Mouse (Mus musculus) adrenal gland, adult 2 months (tissue): ENCODE data around the gene Zfp800. TPM values are rescaled to one million over a fixed set of nuclear protein-coding genes. Genes with fewer than 3 reads are reported as not detected.

Experiments
- DNase-seq: peaks from one replicate; pipeline ENCODE4 v3.0.0; 2021
- long read RNA-seq: library from polyadenylated mRNA; stranded (forward); transcript quantifications from one replicate; pipeline ENCODE4 v2.0.0, GENCODE M21; 2021
- polyA plus RNA-seq: library from polyadenylated mRNA; depleted of rRNA; stranded (reverse); fragments of >200 nt; gene quantifications from 2 replicates; pipeline ENCODE4 v1.2.3, GENCODE M21; 2012; rRNA removed
- total RNA-seq, 2 experiments: library from RNA; stranded (reverse); gene quantifications; 2 replicates each; pipeline ENCODE4 v1.2.3; 2021

The Zfp800 gene
- 10 to 100 TPM; 18.8 to 40.5 TPM for total RNA-seq
- 5.2 and 8.3 TPM in 2 replicates for polyA plus RNA-seq
- long read RNA-seq, full-length matches to known transcripts, result 1 of 5 reads
- long read RNA-seq, partial matches to known transcripts, result 1 of 5 reads
- long read RNA-seq, other reads (novel, unspliced or antisense), result 3 of 5 reads

- peak; percentile 10 for DNase-seq
Measured at GRCm38 (mm10) chr6:28397681-28398203, at the start of gene Zfp800. TSS of gene Zfp800 (minus strand) at chr6:28398005.

- no peak for DNase-seq
Measured at GRCm38 (mm10) chr6:28431538-28431855, 33.7 kb upstream of the Zfp800 start.

DNA sequence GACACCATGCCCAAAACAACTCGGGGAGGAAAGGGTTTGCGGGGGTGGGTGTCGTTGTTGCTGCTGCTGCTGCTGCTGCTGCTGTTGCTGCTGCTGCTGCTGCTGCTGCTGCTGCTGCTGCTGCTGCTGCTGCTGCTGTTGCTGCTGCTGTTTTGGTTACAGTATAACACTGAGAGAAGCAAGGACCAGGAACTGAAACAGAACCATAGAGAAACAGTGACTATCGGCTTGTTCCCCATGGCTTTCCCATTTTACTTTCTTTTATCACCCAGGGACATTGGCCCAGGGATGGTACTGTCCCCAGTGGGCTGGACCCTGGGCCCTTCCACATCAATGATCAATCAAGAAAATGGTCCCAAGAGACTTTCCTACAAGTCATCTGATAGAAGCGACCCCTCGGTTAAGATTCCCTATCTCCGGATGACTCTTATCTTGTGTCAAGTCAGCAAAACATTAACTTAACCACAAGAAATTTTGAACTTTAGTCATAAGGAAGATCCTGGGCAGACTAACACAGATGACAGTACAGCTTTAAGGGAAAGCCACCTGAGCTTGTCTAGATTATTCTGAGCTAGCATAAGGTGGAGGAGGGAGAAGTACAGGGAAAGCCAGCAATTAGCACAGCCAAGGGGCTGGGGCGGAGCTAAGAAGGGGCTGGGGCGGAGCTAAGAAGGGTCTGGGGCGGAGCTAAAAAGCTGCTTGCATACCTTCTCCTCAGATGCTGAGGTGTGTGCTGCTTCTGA lies 33.2 kb upstream of the Zfp800 start:
- no peak for DNase-seq

- DNase-seq, result no peak
Measured at GRCm38 (mm10) chr6:28429870-28430269, 32.1 kb upstream of the Zfp800 start.

DNA sequence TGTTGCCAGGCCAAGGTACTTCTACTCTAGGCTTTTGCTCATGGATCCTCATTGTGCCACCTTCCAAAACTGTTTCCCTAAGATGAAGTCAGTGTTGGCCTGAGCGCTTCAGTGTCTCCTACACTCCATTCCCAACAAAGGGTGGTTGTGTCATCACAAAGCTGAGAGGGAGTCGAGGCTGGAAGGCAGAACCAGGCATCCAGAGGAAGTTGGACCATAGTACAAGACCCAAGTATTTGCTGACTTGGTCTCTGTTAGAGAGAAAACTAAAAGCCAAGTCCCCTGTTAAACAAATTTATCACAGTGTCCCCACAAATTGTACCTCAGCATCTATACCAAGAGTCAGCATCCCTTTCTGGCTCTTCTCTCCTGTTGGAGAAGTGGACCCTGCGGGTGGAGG lies 30.5 kb upstream of the Zfp800 start, which contains the start of gene Gcc1:
Gcc1 (minus strand) TSS at position 101 of the 400 bp plus-strand sequence.
- DNase-seq, result no peak

DNA sequence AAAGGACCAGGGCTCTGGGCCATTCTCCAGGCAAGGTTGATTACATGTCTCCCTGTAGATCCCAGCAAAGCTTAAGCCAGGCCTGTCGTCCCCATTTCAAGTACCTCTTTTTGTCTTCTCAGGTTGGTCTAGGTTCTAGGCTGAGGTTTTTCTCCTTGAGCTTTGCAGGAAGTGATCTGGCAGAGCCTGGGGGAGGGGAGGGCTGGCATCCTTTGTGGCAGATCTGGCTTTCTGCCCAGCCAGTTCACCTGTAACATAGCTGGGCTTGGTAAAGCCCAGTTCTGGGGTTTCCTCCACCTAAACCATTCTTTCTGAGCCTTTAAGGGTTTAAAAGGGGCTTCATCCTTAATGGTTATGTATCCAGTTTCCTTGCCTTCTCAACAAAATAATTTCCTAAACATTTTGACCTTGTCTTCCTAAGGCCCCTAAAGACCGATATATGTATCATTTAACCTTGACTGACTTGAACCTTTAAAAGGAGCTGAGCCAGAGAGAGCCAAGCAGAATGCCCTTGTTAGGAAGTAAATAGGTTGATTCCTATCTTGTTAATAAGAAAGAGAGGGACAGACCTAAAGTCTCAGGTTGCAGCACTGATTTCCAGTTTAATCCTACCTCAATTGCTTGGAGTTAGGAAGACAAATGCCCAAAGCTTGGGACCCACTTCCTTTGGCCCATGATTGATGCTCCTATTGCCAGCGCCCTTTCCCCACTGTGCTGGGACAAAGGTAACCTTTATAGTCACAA lies 29.5 kb upstream of the Zfp800 start, which contains the start of gene Fscn3:
Fscn3 (plus strand) TSS at position 694 of the 744 bp plus-strand sequence.
- DNase-seq, result no peak

GRCm38 (mm10) chr6:28425019-28425418 lies 27.2 kb upstream of the Zfp800 start:
- DNase-seq, result no peak

DNA sequence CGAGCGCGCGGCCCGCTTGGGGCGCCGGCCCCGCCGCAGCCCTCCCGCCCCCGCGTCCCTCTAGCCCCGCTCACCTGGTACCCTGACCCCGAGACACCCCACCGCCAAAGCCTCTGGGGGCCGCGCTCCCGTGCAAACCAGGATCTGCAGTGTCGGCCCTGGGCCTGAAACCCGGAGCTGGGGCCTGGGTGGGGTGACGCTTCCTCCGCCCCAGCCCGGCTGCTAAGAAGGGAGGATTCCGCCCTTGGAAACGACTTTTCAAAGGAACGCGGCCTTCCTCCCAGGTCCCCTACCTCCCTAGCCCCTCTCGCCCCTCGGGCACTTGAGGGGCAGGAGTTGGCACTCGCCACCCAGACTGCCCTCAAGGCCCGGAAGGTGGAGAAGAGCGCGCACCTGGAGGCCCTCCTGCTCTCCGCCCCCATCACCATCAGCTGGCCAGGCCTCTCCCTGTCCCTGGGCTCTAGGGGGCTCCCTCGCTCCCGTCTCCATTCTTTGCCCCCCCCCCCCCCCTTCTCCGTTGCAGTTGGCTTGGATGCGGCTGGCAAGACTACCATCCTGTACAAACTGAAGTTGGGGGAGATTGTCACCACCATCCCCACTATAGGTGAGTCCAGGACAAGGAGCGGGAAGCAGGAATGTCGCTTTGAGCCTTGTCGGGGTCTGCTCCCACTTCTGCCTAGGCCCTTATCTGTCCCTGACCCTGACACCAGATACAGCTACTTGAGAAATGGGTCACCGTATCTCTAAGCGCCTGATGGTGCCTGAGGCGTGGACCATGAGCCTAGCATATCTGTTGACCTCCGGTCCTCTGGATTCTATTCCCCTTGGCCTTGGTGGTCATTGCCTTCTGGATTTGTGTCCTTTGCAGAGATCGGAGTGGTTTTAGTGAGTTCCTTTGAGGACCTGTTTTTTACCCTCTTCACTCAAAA lies 26.2 kb upstream of the Zfp800 start:
- peak; percentile 74 for DNase-seq

DNA sequence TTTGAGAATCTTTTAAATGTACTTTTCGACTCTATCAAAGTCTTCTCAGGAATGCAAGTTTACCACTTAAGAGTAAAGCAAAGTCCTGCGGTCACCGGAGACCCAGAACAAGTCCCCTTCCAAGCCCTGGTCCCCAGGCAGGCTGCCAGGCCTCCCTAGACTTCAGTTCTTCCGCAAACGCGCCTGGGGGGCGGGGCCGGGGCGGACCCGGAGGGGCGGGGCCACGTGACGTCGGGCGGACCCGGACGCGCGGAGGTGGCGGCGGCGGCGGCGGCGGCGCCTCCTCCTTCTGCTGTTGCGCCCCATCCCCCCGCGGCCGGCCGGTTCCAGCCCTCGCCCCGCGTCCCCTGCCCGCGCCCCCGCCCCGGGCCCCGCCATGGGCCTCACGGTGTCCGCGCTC lies 25.5 kb upstream of the Zfp800 start, which contains the start of gene Arf5:
Arf5 (plus strand) TSS at position 248 of the 400 bp plus-strand sequence.
- DNase-seq, result peak; percentile 98

DNA sequence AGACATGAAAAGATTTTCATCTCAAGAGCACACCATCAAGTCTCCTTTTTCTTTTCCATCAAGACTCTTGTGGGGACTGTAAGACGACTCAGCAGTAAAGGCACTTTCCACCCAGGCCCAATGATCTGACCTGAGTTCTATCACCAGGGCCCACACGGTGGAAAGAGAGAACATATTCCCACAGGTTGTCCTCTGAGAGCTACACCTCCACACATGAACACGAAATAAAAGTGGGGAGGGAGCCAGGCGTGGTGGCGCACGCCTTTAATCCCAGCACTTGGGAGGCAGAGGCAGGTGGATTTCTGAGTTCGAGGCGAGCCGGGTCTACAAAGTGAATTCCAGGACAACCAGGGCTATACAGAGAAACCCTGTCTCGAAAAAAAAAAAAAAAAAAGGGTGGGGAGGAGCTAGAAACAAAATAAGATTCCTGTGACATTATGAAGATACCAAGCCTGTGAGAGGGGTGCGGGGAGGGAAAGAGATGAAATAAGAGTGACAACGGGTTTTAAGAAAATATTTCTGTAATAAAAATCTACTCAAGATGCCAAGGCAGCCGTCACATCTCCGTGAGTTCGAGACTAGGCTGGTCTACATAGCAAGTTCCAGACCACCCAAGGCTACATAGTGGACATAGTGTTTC lies 25.0 kb upstream of the Zfp800 start:
- DNase-seq, result no peak

DNA sequence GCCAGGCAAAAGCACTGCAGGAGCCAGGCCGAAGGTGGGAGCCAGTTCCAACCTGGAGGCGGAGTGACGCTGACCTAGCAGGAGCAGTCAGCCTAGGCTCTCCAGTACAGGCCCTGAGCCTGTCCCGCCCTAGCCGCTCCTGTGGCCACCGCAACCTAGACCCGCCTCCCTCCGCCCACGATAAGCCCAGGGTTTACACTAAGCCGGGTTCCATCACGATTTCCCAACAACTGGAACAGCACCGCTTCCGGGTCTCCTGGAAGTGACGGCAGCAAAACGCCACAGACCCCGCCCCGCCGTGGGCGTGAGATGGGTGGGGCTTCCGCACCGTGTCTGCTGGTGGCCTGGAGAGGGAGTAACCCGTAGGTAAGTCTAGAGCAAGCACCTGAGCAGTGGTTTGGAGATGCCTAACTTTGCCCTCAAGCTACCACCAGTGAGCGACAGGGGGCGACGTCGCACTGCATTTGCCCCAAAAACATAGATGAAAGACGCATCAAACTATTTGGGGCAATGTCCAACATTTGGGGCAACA lies 23.7 kb upstream of the Zfp800 start:
- DNase-seq, result peak; percentile 98

- DNase-seq, result no peak
Measured at GRCm38 (mm10) chr6:28420865-28421264, 23.1 kb upstream of the Zfp800 start.

- DNase-seq, result no peak
Measured at GRCm38 (mm10) chr6:28420361-28420760, 22.6 kb upstream of the Zfp800 start.

- DNase-seq, result peak; percentile 29
Measured at GRCm38 (mm10) chr6:28419673-28420072, 21.9 kb upstream of the Zfp800 start.

DNA sequence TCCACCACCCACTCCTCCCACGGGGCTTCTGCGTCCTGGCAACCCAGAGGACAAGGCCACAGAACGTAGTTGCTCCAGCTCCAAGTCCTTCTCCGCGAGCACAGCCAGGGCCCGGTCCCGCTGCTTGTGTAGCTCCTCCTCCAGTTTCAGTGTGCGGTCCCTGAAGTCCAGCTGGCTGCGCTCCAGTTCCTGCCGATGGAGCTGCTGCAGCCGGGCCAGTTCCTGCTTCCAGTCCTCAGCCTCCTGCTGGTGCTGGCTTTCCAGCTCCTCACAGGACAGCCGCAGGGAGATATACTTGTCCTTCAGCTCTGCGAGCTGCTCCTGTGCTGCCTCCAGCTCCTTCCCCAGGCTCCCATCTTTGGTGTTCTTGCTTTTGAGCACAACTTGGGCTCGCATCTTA lies 20.6 kb upstream of the Zfp800 start:
- peak; percentile 86 for DNase-seq

DNA sequence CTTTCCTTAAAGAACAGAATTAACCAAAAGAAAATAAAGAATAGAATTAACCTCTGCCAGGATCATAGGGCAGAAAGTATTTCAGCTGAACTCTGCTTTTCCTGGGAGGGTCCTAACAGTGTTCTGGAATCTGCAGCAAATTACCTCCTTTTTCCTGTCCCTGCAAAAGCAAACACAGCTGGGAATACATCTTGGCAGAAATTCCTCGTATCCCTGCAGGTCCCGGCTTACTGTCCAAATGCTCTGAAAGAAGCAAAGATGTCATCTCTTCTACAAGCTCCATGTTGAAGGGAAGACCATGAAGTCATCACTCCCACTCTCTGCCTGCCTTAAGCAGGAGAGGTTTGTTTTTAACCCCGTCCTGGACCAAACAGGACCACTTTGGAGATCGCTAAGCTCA lies 19.2 kb upstream of the Zfp800 start:
- no peak for DNase-seq

DNA sequence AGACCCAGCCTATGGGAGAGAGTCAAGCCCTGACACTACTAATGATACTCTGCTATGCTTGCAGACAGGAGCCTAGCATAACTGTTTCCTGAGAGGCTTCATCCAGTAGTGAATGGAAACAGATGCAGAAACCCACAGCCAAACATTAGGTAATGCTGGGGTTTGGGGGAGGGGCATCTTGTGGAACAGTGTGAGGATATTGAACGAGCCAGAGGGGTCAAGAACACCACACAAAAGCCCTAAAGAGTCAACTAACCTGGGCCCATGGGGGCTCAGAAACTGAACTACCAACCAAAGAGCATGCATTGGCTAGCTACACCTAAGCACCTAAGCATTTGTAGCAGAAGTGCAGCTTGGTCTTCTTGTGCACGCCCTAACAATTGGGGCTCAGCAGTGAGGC lies 13.4 kb upstream of the Zfp800 start:
- no peak for DNase-seq

DNA sequence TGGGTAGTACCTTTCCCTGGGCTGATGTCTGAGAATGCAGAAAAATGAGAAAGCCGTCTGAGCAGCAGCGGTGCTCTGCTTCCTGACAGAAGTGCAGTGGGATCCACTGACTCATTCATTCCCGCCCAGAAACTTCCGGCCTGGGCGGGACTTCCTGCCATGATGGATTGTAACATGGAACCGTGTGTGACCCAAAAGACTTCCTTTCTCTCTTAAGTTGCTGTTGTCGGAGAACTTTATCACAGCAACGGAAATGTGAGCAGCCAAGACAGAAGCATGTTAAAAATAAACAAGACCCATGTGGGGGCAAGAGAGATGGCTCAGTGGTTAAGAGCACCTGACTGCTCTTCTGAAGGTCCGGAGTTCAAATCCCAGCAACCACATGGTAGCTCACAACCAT lies 12.2 kb upstream of the Zfp800 start:
- DNase-seq, result peak; percentile 51

GRCm38 (mm10) chr6:28399791-28400190 lies 2.0 kb upstream of the Zfp800 start:
- no peak for DNase-seq

DNA sequence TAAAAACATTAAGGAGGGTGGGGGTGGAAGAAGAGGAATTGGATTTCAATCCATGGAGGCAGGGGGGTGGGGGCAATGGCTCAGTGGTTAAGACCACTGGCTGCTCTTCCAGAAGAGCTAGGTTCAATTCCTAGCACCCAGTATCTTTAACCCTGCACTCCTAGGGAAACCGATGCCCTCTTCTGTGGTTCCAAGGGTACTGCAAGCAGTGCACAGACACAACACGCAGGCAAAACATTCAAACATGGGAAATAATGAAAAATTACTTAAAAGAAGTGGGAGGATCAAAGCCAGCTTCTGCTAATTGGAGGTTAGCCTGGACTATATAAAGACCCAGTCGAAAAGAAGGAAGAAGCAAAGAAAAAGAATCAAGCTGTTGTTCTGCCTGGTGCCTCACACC lies 921 bp upstream of the Zfp800 start:
- no peak for DNase-seq
